Mouse (Mus musculus) liver, postnatal 0 days (tissue): ENCODE measurements at regions not wholly inside any gene's neighbourhood (a gene's known extent, or its start where the extent isn't known, plus 50 kb on each side); places are given as distances from the start of the nearest gene placed in this dataset.

Source experiments
- ATAC-seq: fragments of 200-750 bp; cut with Nextera tagmentation; 2 replicates; pipeline ENCODE4 v1.8.0; 2017; ENCODE audit warnings: mild to moderate bottlenecking, moderate library complexity
- DNase-seq: peaks from one replicate; pipeline ENCODE4 v3.0.0-alpha.2; 2016
- H3K27ac ChIP-seq: fragments of 300-500 bp; sonication (generic); 2 replicates; pipeline ENCODE4 v1.5.1; 2014; ENCODE audit warnings: antibody characterized with exemption, moderate library complexity, mild to moderate bottlenecking, low read depth
- H3K27me3 ChIP-seq: fragments of 300-500 bp; sonication (generic); 2 replicates; pipeline ENCODE4 v1.6.1; 2014; ENCODE audit warnings: low read length, control low read depth, mixed read lengths; ENCODE audit not compliant: insufficient read depth
- H3K36me3 ChIP-seq: fragments of 300-500 bp; sonication (generic); replicated peaks from 2 replicates; pipeline ENCODE4 v1.6.1; 2014; ENCODE audit warnings: mild to moderate bottlenecking, control low read depth, low read length, moderate library complexity, mixed read lengths; ENCODE audit not compliant: insufficient read depth
- H3K4me1 ChIP-seq: fragments of 300-500 bp; sonication (generic); 2 replicates; pipeline ENCODE4 v1.6.1; 2014; ENCODE audit warnings: antibody characterized with exemption, mild to moderate bottlenecking, control low read depth; ENCODE audit not compliant: insufficient read depth
- H3K4me2 ChIP-seq: fragments of 300-500 bp; sonication (generic); 2 replicates; pipeline ENCODE4 v1.6.1; 2014; ENCODE audit warnings: low read depth, mild to moderate bottlenecking, low read length, moderate library complexity, mixed read lengths
- H3K4me3 ChIP-seq: fragments of 300-500 bp; sonication (generic); 2 replicates; pipeline ENCODE4 v1.5.1; 2014; ENCODE audit warnings: low read depth, low read length
- H3K9ac ChIP-seq: fragments of 300-500 bp; sonication (generic); replicated peaks from 2 replicates; pipeline ENCODE4 v1.6.1; 2014; ENCODE audit warnings: mild to moderate bottlenecking, moderate library complexity
- H3K9me3 ChIP-seq: fragments of 300-500 bp; sonication (generic); 2 replicates; pipeline ENCODE4 v1.6.1; 2016; ENCODE audit warnings: mild to moderate bottlenecking, control low read depth, low read length, mixed read lengths
- CTCF ChIP-seq: sonication (generic); IDR thresholded peaks from 2 replicates; pipeline ENCODE4 v1.5.1; 2016; ENCODE audit warnings: antibody characterized with exemption, low read depth
- EP300 ChIP-seq: IDR thresholded peaks from 2 replicates; pipeline ENCODE4 v1.6.1; 2016; ENCODE audit warnings: antibody characterized with exemption, low read depth, mild to moderate bottlenecking
- WGBS: fragments of 180-500 bp; shearing (Covaris S2); extraction: QIAGEN DNeasy Blood & Tissue Kit; methylation state at CpG from one replicate; pipeline ENCODE4 v1.1.7; 2014; ENCODE audit not compliant: insufficient replicate concordance; 5-methylcytosine and 5-hydroxymethylcytosine counted together

DNA sequence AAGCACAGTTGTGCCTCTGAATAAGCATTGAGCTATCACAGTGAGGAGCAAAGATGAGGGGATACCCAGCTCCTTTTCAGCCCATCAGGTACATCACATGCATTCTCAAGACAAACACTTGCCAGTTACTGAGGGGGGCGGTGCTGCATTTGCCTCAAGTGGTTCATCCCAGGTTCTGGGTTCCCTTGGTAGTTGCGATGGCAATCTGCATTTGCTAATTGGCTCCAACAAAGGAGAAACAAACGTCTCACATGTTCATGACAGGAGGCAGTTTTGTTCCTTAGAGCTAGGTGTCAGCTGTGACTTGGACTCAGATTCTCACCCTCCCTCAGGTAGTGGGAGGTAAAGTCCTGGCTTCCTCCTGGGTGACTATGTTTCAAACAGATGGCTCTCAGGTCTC is 425.5 kb downstream of the 1810013L24Rik start:
- no peak for ATAC-seq
- H3K9me3 ChIP-seq, result no peaks in the 10 kb centered on the region
- H3K4me2 ChIP-seq, result no peak overlapping the region
- no peaks in the 10 kb centered on the region for H3K27me3 ChIP-seq
- 37% methylated on average over 3 of the region's 3 CpGs for WGBS
- TF ChIP-seq EP300 (no peak), CTCF (no peak)
- H3K9ac ChIP-seq, result no peak overlapping the region
- H3K36me3 ChIP-seq, result no peaks in the 10 kb centered on the region
- H3K27ac ChIP-seq, result no peak overlapping the region
- H3K4me1 ChIP-seq, result no peaks in the 10 kb centered on the region
- no peak for DNase-seq
- H3K4me3 ChIP-seq, result no peak overlapping the region

DNA sequence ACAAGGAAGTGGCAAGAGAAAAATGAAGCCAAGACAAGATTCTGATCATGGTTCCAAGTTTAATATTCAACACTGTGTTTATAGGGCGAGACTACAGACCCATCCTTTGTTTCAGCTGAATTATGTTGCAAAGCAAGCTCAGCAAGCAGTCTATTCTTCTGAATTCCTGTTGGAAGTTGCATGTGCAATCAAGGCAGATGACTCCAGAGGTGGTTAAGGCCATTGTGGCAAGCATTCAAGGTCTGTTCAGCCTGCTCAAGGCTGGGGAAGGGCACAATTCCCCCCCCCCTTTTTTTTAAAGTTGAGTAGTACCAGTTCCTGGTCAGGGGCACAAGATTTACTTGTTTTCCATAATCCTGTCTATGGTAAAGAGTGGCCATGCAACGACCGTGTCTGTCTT is 431.1 kb downstream of the 1810013L24Rik start:
- Histone ChIP-seq H3K4me3 (no peak overlapping the region), H3K27me3 (no peaks in the 10 kb centered on the region), H3K9ac (no peak overlapping the region), H3K27ac (no peak overlapping the region), H3K9me3 (no peaks in the 10 kb centered on the region), H3K4me1 (no peaks in the 10 kb centered on the region), H3K4me2 (no peak overlapping the region), H3K36me3 (no peaks in the 10 kb centered on the region)
- TF ChIP-seq CTCF (no peak), EP300 (no peak)
- no peak for DNase-seq
- 76% methylated on average over 3 of the region's 3 CpGs for WGBS
- no peak for ATAC-seq

DNA sequence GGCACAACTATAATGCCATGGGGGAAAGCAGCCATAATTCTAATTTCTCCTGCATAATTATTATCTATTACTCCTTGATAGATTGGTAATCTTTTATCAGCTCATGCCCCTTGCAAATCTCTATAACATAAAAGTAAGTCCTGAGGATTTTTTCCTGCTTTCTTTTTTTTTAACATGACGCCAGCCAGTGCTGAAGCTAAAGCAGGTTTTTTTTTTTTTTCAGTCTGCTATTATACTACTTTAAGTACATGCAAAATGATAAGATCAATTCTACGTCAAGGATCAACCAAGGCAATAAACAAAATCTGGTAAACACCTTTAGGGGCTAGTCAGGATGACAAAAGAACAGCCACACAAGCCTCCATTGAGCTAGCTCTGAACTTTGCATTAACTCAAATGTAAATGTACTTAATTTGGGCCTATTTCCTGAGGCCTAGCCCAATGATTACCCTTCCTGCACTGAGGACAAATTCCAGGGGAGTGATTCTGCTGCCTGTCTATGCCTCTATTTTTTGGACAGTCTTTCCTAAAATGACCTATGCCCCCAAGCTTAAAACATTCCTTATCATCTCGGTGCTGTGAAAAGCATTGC is 434.8 kb downstream of the 1810013L24Rik start:
- Histone ChIP-seq H3K9me3 (no peaks in the 10 kb centered on the region), H3K27ac (no peak overlapping the region), H3K9ac (no peak overlapping the region), H3K4me2 (no peak overlapping the region), H3K4me1 (no peaks in the 10 kb centered on the region), H3K27me3 (no peaks in the 10 kb centered on the region), H3K36me3 (no peaks in the 10 kb centered on the region), H3K4me3 (no peak overlapping the region)
- WGBS, result 61% methylated on average over 3 of the region's 3 CpGs
- DNase-seq, result no peak
- no peak for TF ChIP-seq CTCF
- no peak for TF ChIP-seq EP300
- ATAC-seq, result no peak

DNA sequence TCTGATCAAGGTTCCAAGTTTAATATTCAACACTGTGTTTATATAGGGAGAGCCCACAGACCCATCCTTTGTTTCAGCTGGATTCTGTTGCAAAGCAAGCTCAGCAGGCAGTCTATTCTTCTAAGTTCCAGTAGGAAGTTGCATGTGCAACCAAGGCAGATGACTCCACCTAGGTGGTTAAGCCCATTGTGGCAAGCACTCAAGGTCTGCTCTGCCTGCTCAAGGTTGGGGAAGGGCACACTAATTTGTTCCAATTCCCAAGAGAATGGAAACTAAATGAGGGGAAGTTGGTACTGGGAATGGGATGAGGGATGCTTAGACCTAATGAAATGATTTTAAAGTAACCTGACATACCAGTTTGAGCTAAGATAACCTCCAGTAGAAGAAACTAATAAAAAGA is 437.3 kb downstream of the 1810013L24Rik start:
- no peaks in the 10 kb centered on the region for H3K27me3 ChIP-seq

DNA sequence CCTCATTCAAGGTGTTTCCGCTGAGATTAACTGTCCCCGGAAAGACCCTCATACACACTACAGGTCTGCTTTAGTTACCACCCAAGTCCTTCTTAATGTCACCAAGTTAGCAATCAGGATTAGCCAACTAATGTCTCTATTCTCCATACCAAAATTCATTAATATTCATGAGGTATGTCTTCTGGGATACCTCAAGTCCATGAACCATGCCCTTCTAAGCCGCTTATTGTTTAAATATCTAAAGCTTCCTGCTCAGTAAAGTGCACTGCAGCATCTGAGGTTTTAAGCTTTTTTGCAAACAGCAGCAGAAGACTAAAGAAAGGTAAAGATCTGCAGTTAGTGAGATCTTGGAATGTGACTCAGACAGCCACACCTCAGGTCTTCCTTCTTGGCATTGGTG is 440.2 kb downstream of the 1810013L24Rik start:
- Histone ChIP-seq H3K9me3 (no peaks in the 10 kb centered on the region), H3K4me2 (no peak overlapping the region), H3K4me3 (no peak overlapping the region), H3K27ac (no peak overlapping the region), H3K36me3 (no peaks in the 10 kb centered on the region), H3K27me3 (no peaks in the 10 kb centered on the region), H3K4me1 (no peaks in the 10 kb centered on the region), H3K9ac (no peak overlapping the region)
- ATAC-seq (no peak), DNase-seq (no peak)
- 86% methylated on average over 3 of the region's 3 CpGs for WGBS
- TF ChIP-seq EP300, result no peak
- TF ChIP-seq CTCF, result no peak

More for the DNA sequence above, 437.3 kb downstream of the 1810013L24Rik start:
- TF ChIP-seq EP300 (no peak), CTCF (no peak)
- H3K4me3 ChIP-seq, result no peak overlapping the region
- no peaks in the 10 kb centered on the region for H3K9me3 ChIP-seq
- H3K9ac ChIP-seq, result no peak overlapping the region
- no peak for ATAC-seq
- H3K36me3 ChIP-seq, result no peaks in the 10 kb centered on the region
- H3K4me1 ChIP-seq, result no peaks in the 10 kb centered on the region
- no peak for DNase-seq
- H3K27ac ChIP-seq, result no peak overlapping the region
- no peak overlapping the region for H3K4me2 ChIP-seq

DNA sequence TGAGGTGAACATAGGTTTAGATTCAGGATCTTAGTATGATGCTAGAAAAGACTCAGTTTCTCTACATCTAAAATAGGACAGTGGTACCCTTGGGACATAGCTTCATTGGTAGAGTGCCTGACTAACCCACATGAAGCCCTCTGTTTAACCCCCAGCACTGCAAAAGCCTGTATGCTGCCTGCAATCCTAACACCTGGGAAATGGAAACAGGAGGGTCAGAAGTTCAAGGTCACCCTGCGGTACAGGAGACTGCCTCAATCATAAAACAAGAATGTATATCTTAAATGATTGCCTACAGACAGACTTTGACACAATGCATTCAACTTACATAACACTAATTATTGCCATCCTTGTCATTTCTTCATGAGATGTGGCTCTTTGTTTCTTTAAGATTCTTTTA is 440.8 kb downstream of the 1810013L24Rik start:
- Histone ChIP-seq H3K27me3 (no peaks in the 10 kb centered on the region), H3K36me3 (no peaks in the 10 kb centered on the region), H3K4me1 (no peaks in the 10 kb centered on the region), H3K9me3 (no peaks in the 10 kb centered on the region), H3K27ac (no peak overlapping the region), H3K4me2 (no peak overlapping the region), H3K9ac (no peak overlapping the region), H3K4me3 (no peak overlapping the region)
- ATAC-seq (no peak), DNase-seq (no peak)
- no peak for TF ChIP-seq CTCF
- no peak for TF ChIP-seq EP300
- WGBS, result 55% methylated on average over 1 of the region's 1 CpGs

DNA sequence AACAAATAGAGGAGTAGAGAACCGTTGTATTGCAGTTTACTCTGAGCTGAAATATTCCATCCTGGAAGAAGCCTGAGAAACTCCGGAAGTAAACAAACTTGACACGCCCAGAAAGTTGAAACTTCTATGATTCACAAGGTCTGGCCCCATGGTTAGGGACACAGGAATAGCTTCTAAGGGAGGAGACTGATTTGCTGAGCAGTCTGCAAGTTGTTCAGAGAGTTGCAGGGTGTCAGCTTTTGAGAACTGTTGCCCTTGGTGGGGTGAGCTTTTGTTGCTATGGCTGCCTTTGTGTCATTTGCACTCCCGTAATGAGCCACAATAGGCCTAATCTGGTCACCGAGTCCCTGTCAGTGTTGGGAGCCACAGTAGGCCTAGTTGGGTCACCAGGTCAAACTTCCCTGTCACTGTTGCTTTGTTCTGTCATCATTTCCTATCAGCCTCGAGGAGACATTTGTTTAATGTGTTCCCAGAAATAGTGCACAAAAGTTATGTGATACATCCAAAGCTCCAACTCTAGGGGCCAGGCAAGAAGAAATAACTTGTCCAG is 443.9 kb downstream of the 1810013L24Rik start:
- Histone ChIP-seq H3K9ac (no peak overlapping the region), H3K27me3 (no peaks in the 10 kb centered on the region), H3K9me3 (no peaks in the 10 kb centered on the region), H3K4me3 (no peak overlapping the region), H3K36me3 (no peaks in the 10 kb centered on the region), H3K4me2 (no peak overlapping the region), H3K4me1 (no peaks in the 10 kb centered on the region), H3K27ac (no peak overlapping the region)
- DNase-seq, result no peak
- whole genome bisulfite sequencing, result 64% methylated on average over 6 of the region's 6 CpGs
- no peak for TF ChIP-seq EP300
- TF ChIP-seq CTCF, result no peak
- ATAC-seq, result no peak
